Mouse (Mus musculus): ENCODE data around the gene Rftn2. TPM values are rescaled to one million over a fixed set of nuclear protein-coding genes. Genes with fewer than 3 reads are reported as not detected.

Gene Rftn2
- polyA plus RNA-seq, 1 experiment from 2014 or later = 4.8 TPM

- 89% methylated on average over 8 of the region's 8 CpGs for WGBS (ENCODE audit: insufficient replicate concordance)
Measured at GRCm38 (mm10) chr1:55158821-55159220, 67.8 kb downstream of the Rftn2 start.

GRCm38 (mm10) chr1:55158211-55158610 is 68.4 kb downstream of the Rftn2 start:
- Histone ChIP-seq H3K4me1 (ENCODE audit: control insufficient read depth, insufficient read depth, low read length) (no peaks in the 10 kb centered on the region), H3K4me2 (no peak overlapping the region), H3K9me3 (replicated peaks; ENCODE audit: control insufficient read depth, low read length) (no peaks in the 10 kb centered on the region), H3K4me3 (ENCODE audit: low read depth, low read length) (no peak overlapping the region), H3K9ac (ENCODE audit: low read depth, low read length) (no peak overlapping the region), H3K36me3 (ENCODE audit: control insufficient read depth, insufficient read depth, low read length) (peaks cover 14% of the 10 kb centered on the region), H3K27ac (ENCODE audit: low read depth, low read length) (no peak overlapping the region), H3K27me3 (ENCODE audit: control insufficient read depth, insufficient read depth, low read length) (no peaks in the 10 kb centered on the region)
- ATAC-seq (replicated peaks; ENCODE audit: insufficient number of reproducible peaks, low FRiP score, low TSS enrichment) = no peak
- WGBS (ENCODE audit: insufficient replicate concordance) = 85% methylated on average over 3 of the region's 3 CpGs

More at GRCm38 (mm10) chr1:55158821-55159220, 67.8 kb downstream of the Rftn2 start:
- H3K9ac ChIP-seq (ENCODE audit: low read depth, low read length) = no peak overlapping the region
- H3K9me3 ChIP-seq (replicated peaks; ENCODE audit: control insufficient read depth, low read length) = no peaks in the 10 kb centered on the region
- H3K36me3 ChIP-seq (ENCODE audit: control insufficient read depth, insufficient read depth, low read length) = peaks cover 12% of the 10 kb centered on the region
- no peak overlapping the region for H3K4me3 ChIP-seq (ENCODE audit: low read depth, low read length)
- no peaks in the 10 kb centered on the region for H3K4me1 ChIP-seq (ENCODE audit: control insufficient read depth, insufficient read depth, low read length)
- ATAC-seq (replicated peaks; ENCODE audit: insufficient number of reproducible peaks, low FRiP score, low TSS enrichment) = no peak
- no peak overlapping the region for H3K27ac ChIP-seq (ENCODE audit: low read depth, low read length)
- no peaks in the 10 kb centered on the region for H3K27me3 ChIP-seq (ENCODE audit: control insufficient read depth, insufficient read depth, low read length)
- no peak overlapping the region for H3K4me2 ChIP-seq

- peaks cover 16% of the 10 kb centered on the region for H3K36me3 ChIP-seq (ENCODE audit: control insufficient read depth, insufficient read depth, low read length)
Measured at GRCm38 (mm10) chr1:55157329-55157728, 69.3 kb downstream of the Rftn2 start.

GRCm38 (mm10) chr1:55145556-55145955 is 81.0 kb downstream of the Rftn2 start:
- Histone ChIP-seq H3K4me1 (ENCODE audit: control insufficient read depth, insufficient read depth, low read length) (no peaks in the 10 kb centered on the region), H3K27me3 (ENCODE audit: control insufficient read depth, insufficient read depth, low read length) (no peaks in the 10 kb centered on the region), H3K4me3 (ENCODE audit: low read depth, low read length) (no peak overlapping the region), H3K4me2 (no peak overlapping the region), H3K27ac (ENCODE audit: low read depth, low read length) (no peak overlapping the region), H3K9me3 (replicated peaks; ENCODE audit: control insufficient read depth, low read length) (no peaks in the 10 kb centered on the region), H3K36me3 (ENCODE audit: control insufficient read depth, insufficient read depth, low read length) (peaks cover 10% of the 10 kb centered on the region), H3K9ac (ENCODE audit: low read depth, low read length) (no peak overlapping the region)
- WGBS (ENCODE audit: insufficient replicate concordance) = 91% methylated on average over 7 of the region's 7 CpGs
- ATAC-seq (replicated peaks; ENCODE audit: insufficient number of reproducible peaks, low FRiP score, low TSS enrichment) = no peak

More at GRCm38 (mm10) chr1:55157329-55157728, 69.3 kb downstream of the Rftn2 start:
- WGBS (ENCODE audit: insufficient replicate concordance) = 95% methylated on average over 4 of the region's 4 CpGs
- Histone ChIP-seq H3K27me3 (ENCODE audit: control insufficient read depth, insufficient read depth, low read length) (no peaks in the 10 kb centered on the region), H3K4me2 (no peak overlapping the region), H3K9ac (ENCODE audit: low read depth, low read length) (no peak overlapping the region), H3K27ac (ENCODE audit: low read depth, low read length) (no peak overlapping the region), H3K4me3 (ENCODE audit: low read depth, low read length) (no peak overlapping the region), H3K4me1 (ENCODE audit: control insufficient read depth, insufficient read depth, low read length) (no peaks in the 10 kb centered on the region), H3K9me3 (replicated peaks; ENCODE audit: control insufficient read depth, low read length) (no peaks in the 10 kb centered on the region)
- ATAC-seq (replicated peaks; ENCODE audit: insufficient number of reproducible peaks, low FRiP score, low TSS enrichment) = no peak

GRCm38 (mm10) chr1:55144338-55144737 is 82.2 kb downstream of the Rftn2 start:
- 97% methylated on average over 4 of the region's 4 CpGs for WGBS (ENCODE audit: insufficient replicate concordance)

GRCm38 (mm10) chr1:55135846-55136245 is 90.7 kb downstream of the Rftn2 start:
- Histone ChIP-seq H3K9me3 (replicated peaks; ENCODE audit: control insufficient read depth, low read length) (no peaks in the 10 kb centered on the region), H3K27ac (ENCODE audit: low read depth, low read length) (no peak overlapping the region), H3K9ac (ENCODE audit: low read depth, low read length) (no peak overlapping the region), H3K4me2 (no peak overlapping the region), H3K4me3 (ENCODE audit: low read depth, low read length) (no peak overlapping the region), H3K36me3 (ENCODE audit: control insufficient read depth, insufficient read depth, low read length) (peaks cover 7% of the 10 kb centered on the region; the same call in 1 of the 2 replicates), H3K4me1 (ENCODE audit: control insufficient read depth, insufficient read depth, low read length) (no peaks in the 10 kb centered on the region), H3K27me3 (ENCODE audit: control insufficient read depth, insufficient read depth, low read length) (no peaks in the 10 kb centered on the region)
- no peak for ATAC-seq (replicated peaks; ENCODE audit: insufficient number of reproducible peaks, low FRiP score, low TSS enrichment)
- 98% methylated on average over 1 of the region's 1 CpGs for WGBS (ENCODE audit: insufficient replicate concordance)

More at GRCm38 (mm10) chr1:55144338-55144737, 82.2 kb downstream of the Rftn2 start:
- ATAC-seq (replicated peaks; ENCODE audit: insufficient number of reproducible peaks, low FRiP score, low TSS enrichment) = no peak
- peaks cover 10% of the 10 kb centered on the region for H3K36me3 ChIP-seq (ENCODE audit: control insufficient read depth, insufficient read depth, low read length)
- no peak overlapping the region for H3K4me3 ChIP-seq (ENCODE audit: low read depth, low read length)
- H3K9me3 ChIP-seq (replicated peaks; ENCODE audit: control insufficient read depth, low read length) = no peaks in the 10 kb centered on the region
- H3K4me1 ChIP-seq (ENCODE audit: control insufficient read depth, insufficient read depth, low read length) = no peaks in the 10 kb centered on the region
- no peak overlapping the region for H3K27ac ChIP-seq (ENCODE audit: low read depth, low read length)
- no peaks in the 10 kb centered on the region for H3K27me3 ChIP-seq (ENCODE audit: control insufficient read depth, insufficient read depth, low read length)
- no peak overlapping the region for H3K9ac ChIP-seq (ENCODE audit: low read depth, low read length)
- H3K4me2 ChIP-seq = no peak overlapping the region

- no peaks in the 10 kb centered on the region for H3K4me1 ChIP-seq (ENCODE audit: control insufficient read depth, insufficient read depth, low read length)
Measured at GRCm38 (mm10) chr1:55134301-55134700, 92.3 kb downstream of the Rftn2 start.

GRCm38 (mm10) chr1:55133173-55133572 is 93.4 kb downstream of the Rftn2 start:
- 67% methylated on average over 2 of the region's 2 CpGs for WGBS (ENCODE audit: insufficient replicate concordance)
- no peak overlapping the region for H3K4me2 ChIP-seq
- ATAC-seq (replicated peaks; ENCODE audit: insufficient number of reproducible peaks, low FRiP score, low TSS enrichment) = no peak
- H3K27ac ChIP-seq (ENCODE audit: low read depth, low read length) = no peak overlapping the region
- no peak overlapping the region for H3K4me3 ChIP-seq (ENCODE audit: low read depth, low read length)
- H3K9me3 ChIP-seq (replicated peaks; ENCODE audit: control insufficient read depth, low read length) = no peaks in the 10 kb centered on the region
- H3K27me3 ChIP-seq (ENCODE audit: control insufficient read depth, insufficient read depth, low read length) = no peaks in the 10 kb centered on the region
- no peak overlapping the region for H3K9ac ChIP-seq (ENCODE audit: low read depth, low read length)
- no peaks in the 10 kb centered on the region for H3K4me1 ChIP-seq (ENCODE audit: control insufficient read depth, insufficient read depth, low read length)
- H3K36me3 ChIP-seq (ENCODE audit: control insufficient read depth, insufficient read depth, low read length) = no peaks in the 10 kb centered on the region

More at GRCm38 (mm10) chr1:55134301-55134700, 92.3 kb downstream of the Rftn2 start:
- no peaks in the 10 kb centered on the region for H3K9me3 ChIP-seq (replicated peaks; ENCODE audit: control insufficient read depth, low read length)
- 95% methylated on average over 3 of the region's 3 CpGs for WGBS (ENCODE audit: insufficient replicate concordance)
- H3K9ac ChIP-seq (ENCODE audit: low read depth, low read length) = no peak overlapping the region
- H3K27me3 ChIP-seq (ENCODE audit: control insufficient read depth, insufficient read depth, low read length) = no peaks in the 10 kb centered on the region
- H3K4me3 ChIP-seq (ENCODE audit: low read depth, low read length) = no peak overlapping the region
- no peak overlapping the region for H3K4me2 ChIP-seq
- ATAC-seq (replicated peaks; ENCODE audit: insufficient number of reproducible peaks, low FRiP score, low TSS enrichment) = no peak
- peaks cover 3% of the 10 kb centered on the region; the same call in 1 of the 2 replicates for H3K36me3 ChIP-seq (ENCODE audit: control insufficient read depth, insufficient read depth, low read length)
- no peak overlapping the region for H3K27ac ChIP-seq (ENCODE audit: low read depth, low read length)

- Histone ChIP-seq H3K4me3 (ENCODE audit: low read depth, low read length) (peak overlapping the region; percentile 98), H3K9me3 (replicated peaks; ENCODE audit: control insufficient read depth, low read length) (no peaks in the 10 kb centered on the region), H3K27ac (ENCODE audit: low read depth, low read length) (no peak overlapping the region), H3K36me3 (ENCODE audit: control insufficient read depth, insufficient read depth, low read length) (no peaks in the 10 kb centered on the region), H3K27me3 (ENCODE audit: control insufficient read depth, insufficient read depth, low read length) (no peaks in the 10 kb centered on the region), H3K4me1 (ENCODE audit: control insufficient read depth, insufficient read depth, low read length) (no peaks in the 10 kb centered on the region), H3K9ac (ENCODE audit: low read depth, low read length) (peak overlapping the region; percentile 99), H3K4me2 (peak overlapping the region; percentile 80)
- WGBS (ENCODE audit: insufficient replicate concordance) = 54% methylated on average over 4 of the region's 4 CpGs
- no peak for ATAC-seq (replicated peaks; ENCODE audit: insufficient number of reproducible peaks, low FRiP score, low TSS enrichment)
Measured at GRCm38 (mm10) chr1:55132308-55132707, 94.3 kb downstream of the Rftn2 start.
